Mouse (Mus musculus) T-helper 17 cell (primary cell): ENCODE measurements around the gene Hspa1a.

Source experiments
- in situ Hi-C, 2 experiments: fragments of 300-600 bp; cut with MboI, MseI; formaldehyde crosslinking; loops; 1 replicate in 1 of 2; 2 replicates in 1 of 2; pipeline ENCODE4 v1.15.1; 2025; ENCODE audit warnings: high pct_unique_total_duplicates in 2 of 2

Hspa1a gene

GRCm38 (mm10) chr17:34924258-34924657, 47.7 kb downstream of the Hspa1a start:
- in situ Hi-C loops, result no loop called here

- in situ Hi-C loops, result no loop called here
Observed at GRCm38 (mm10) chr17:34922939-34923338, 49.0 kb downstream of the Hspa1a start.
